Mouse (Mus musculus) myocyte (in vitro differentiated cells): ENCODE results near the gene Map4k1.

Experiments
- E2F4 ChIP-seq: IDR thresholded peaks from one replicate; pipeline ENCODE4 v1.6.1; 2011; ENCODE audit warnings: mild to moderate bottlenecking, control low read depth, moderate library complexity; ENCODE audit not compliant: insufficient read depth
- MAX ChIP-seq: IDR thresholded peaks from one replicate; pipeline ENCODE4 v1.6.1; 2011; ENCODE audit warnings: low read depth, mild to moderate bottlenecking, control low read depth
- MYOD1 ChIP-seq, 3 experiments: IDR thresholded peaks; one replicate each; pipeline ENCODE4 v1.6.1; 2011; ENCODE audit warnings: control low read depth in 2 of 3, low read depth in 2 of 3, mild to moderate bottlenecking in 2 of 3, moderate library complexity in 1 of 3; ENCODE audit not compliant: insufficient read length in 2 of 3, control insufficient read depth in 1 of 3
- POLR2A ChIP-seq: IDR thresholded peaks from one replicate; pipeline ENCODE4 v1.6.1; 2011; ENCODE audit warnings: low read depth, mild to moderate bottlenecking, control low read depth, moderate library complexity; ENCODE audit not compliant: insufficient read length
- REST ChIP-seq: IDR thresholded peaks from one replicate; pipeline ENCODE4 v1.6.1; 2011; ENCODE audit warnings: mild to moderate bottlenecking, control low read depth, moderate library complexity; ENCODE audit not compliant: insufficient read depth, insufficient read length
- TCF12 ChIP-seq: IDR thresholded peaks from one replicate; pipeline ENCODE4 v1.6.1; 2011; ENCODE audit warnings: mild to moderate bottlenecking, control low read depth; ENCODE audit not compliant: poor library complexity, insufficient read depth, severe bottlenecking
- TCF3 ChIP-seq: IDR thresholded peaks from one replicate; pipeline ENCODE4 v1.6.1; 2011; ENCODE audit warnings: low read depth, control low read depth; ENCODE audit not compliant: insufficient read length
- USF1 ChIP-seq: IDR thresholded peaks from one replicate; pipeline ENCODE4 v1.6.1; 2011; ENCODE audit warnings: low read depth, mild to moderate bottlenecking, control low read depth, moderate library complexity

DNA sequence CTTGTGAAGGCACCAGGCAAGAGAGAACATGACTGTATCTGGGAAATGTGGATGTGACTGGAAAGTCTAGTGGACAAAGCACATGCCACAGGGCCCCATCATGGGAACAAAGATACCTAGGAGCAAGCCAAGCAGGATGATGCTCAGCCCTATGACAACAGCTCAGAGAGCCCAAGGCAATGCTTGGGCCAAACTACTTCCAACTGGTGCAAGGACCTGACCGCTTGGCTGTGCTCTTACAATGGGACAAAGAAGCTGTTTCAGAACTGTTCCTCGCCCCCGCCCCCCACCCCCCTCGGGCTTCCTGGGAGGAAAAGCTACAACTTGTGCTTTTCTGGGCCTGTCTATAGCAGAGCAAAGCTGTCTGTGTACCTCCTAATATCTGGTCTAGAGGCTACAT is 43.2 kb upstream of the Map4k1 start:
- no peak for TF ChIP-seq MAX
- TF ChIP-seq POLR2A, result no peak
- TF ChIP-seq TCF12, result no peak
- no peak for TF ChIP-seq USF1
- TF ChIP-seq TCF3, result no peak
- no peak for TF ChIP-seq E2F4
- TF ChIP-seq REST, result no peak
- no peak for TF ChIP-seq MYOD1 (IDR thresholded peaks at IDR 0.05; ENCODE audit: control insufficient read depth in 1 of 3, insufficient read length in 2 of 3, low read depth in 2 of 3)
